Mouse (Mus musculus): ENCODE results near the gene Hfe2. TPM values are rescaled to one million over a fixed set of nuclear protein-coding genes. Genes with fewer than 3 reads are reported as not detected.
A peak's percentile ranks its signal among the peaks of the same experiment; 100 is the strongest.

Gene Hfe2
- total RNA-seq, 2 experiments from 2014 or later: 1.7 to 1.8 TPM

- no peak for DNase-seq (ENCODE audit: extremely low spot score in 1 of 2, low spot score in 2 of 2)
- intact Hi-C loops (cut with DNase I): no loop called here
- Histone ChIP-seq H3K4me3 (no peak overlapping the region), H3K27ac (peak overlapping the region; percentile 29; the same call in 1 of the 2 replicates)
- TF ChIP-seq CTCF (IDR thresholded peaks at IDR 0.05): no peak
Measured at GRCm38 (mm10) chr3:96561946-96562681, 37.1 kb downstream of the Hfe2 start.

GRCm38 (mm10) chr3:96563267-96563666 lies 38.3 kb downstream of the Hfe2 start:
- intact Hi-C loops (cut with DNase I): no loop called here
- DNase-seq (ENCODE audit: extremely low spot score in 1 of 2, low spot score in 2 of 2): no peak

GRCm38 (mm10) chr3:96563911-96564632 lies 39.1 kb downstream of the Hfe2 start:
- peak overlapping the region; percentile 60 for H3K27ac ChIP-seq
- TF ChIP-seq CTCF (IDR thresholded peaks at IDR 0.05): no peak

More at GRCm38 (mm10) chr3:96563267-96563666, 38.3 kb downstream of the Hfe2 start:
- H3K27ac ChIP-seq: no peak overlapping the region
- no peak overlapping the region for H3K4me3 ChIP-seq
- TF ChIP-seq CTCF (IDR thresholded peaks at IDR 0.05): no peak

DNA sequence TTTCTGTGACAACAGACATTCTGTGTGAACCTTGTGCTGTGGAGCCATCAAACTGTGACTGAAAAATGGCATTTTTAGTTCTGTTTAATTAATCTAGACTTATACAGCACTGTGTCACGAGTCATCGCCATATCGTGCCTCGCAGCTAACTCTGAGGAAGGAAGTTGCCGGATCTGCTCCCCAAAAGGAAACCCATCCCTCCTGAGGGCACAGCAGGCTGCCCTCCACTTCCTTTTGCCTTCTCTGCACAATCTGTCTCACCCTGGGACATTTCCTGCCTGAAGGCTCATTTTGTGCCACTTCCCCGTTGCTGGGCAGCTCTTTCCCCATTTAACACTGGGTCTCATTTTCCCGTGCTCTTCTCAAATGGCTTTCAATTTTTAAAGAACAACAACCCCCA lies 39.7 kb downstream of the Hfe2 start:
- intact Hi-C loops (cut with DNase I): no loop called here
- no peak overlapping the region for H3K4me3 ChIP-seq
- no peak for TF ChIP-seq CTCF (IDR thresholded peaks at IDR 0.05)
- H3K27ac ChIP-seq: peak overlapping the region; percentile 60
- DNase-seq (ENCODE audit: extremely low spot score in 1 of 2, low spot score in 2 of 2): no peak

More at GRCm38 (mm10) chr3:96563911-96564632, 39.1 kb downstream of the Hfe2 start:
- no peak for DNase-seq (ENCODE audit: extremely low spot score in 1 of 2, low spot score in 2 of 2)
- intact Hi-C loops (cut with DNase I): no loop called here
- H3K4me3 ChIP-seq: no peak overlapping the region

GRCm38 (mm10) chr3:96565105-96565504 lies 40.1 kb downstream of the Hfe2 start:
- Histone ChIP-seq H3K4me3 (no peak overlapping the region), H3K27ac (peak overlapping the region; percentile 36; the same call in 1 of the 2 replicates)
- intact Hi-C loops (cut with DNase I): no loop called here
- no peak for TF ChIP-seq CTCF (IDR thresholded peaks at IDR 0.05)
- DNase-seq (ENCODE audit: extremely low spot score in 1 of 2, low spot score in 2 of 2): no peak

GRCm38 (mm10) chr3:96566661-96567450 lies 41.9 kb downstream of the Hfe2 start:
- H3K27ac ChIP-seq: no peak overlapping the region
- intact Hi-C loops (cut with DNase I): no loop called here
- no peak for DNase-seq (ENCODE audit: extremely low spot score in 1 of 2, low spot score in 2 of 2)
- no peak overlapping the region for H3K4me3 ChIP-seq
- TF ChIP-seq CTCF (IDR thresholded peaks at IDR 0.05): no peak

DNA sequence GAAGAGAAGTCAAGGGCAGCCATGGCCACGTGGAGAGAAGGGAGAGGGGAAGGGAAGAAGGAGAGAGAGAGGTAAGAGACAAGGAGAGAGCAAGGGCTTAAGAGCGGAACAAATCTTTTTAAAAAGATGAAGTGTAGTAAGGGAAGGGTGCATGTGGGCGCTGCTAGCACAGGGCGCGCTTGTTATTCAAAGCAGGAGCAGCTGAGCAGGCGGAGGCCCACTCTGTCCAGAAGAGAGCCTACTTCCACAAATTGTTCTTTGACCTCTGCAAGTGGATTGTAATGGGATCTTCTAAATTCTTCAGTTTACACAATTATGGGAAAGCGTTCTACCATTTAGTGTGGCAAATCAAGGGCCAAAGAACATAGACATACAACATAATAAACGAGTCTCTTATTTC lies 43.6 kb downstream of the Hfe2 start:
- intact Hi-C loops (cut with DNase I): no loop called here
- no peak for TF ChIP-seq CTCF (IDR thresholded peaks at IDR 0.05)

GRCm38 (mm10) chr3:96569506-96569905 lies 44.5 kb downstream of the Hfe2 start:
- Histone ChIP-seq H3K4me3 (no peak overlapping the region), H3K27ac (no peak overlapping the region)
- intact Hi-C loops (cut with DNase I): no loop called here
- TF ChIP-seq CTCF (IDR thresholded peaks at IDR 0.05): no peak
- DNase-seq (ENCODE audit: extremely low spot score in 1 of 2, low spot score in 2 of 2): no peak

More for the DNA sequence above, 43.6 kb downstream of the Hfe2 start:
- DNase-seq (ENCODE audit: extremely low spot score in 1 of 2, low spot score in 2 of 2): no peak
- no peak overlapping the region for H3K4me3 ChIP-seq
- H3K27ac ChIP-seq: peak overlapping the region; percentile 11; the same call in 1 of the 2 replicates

DNA sequence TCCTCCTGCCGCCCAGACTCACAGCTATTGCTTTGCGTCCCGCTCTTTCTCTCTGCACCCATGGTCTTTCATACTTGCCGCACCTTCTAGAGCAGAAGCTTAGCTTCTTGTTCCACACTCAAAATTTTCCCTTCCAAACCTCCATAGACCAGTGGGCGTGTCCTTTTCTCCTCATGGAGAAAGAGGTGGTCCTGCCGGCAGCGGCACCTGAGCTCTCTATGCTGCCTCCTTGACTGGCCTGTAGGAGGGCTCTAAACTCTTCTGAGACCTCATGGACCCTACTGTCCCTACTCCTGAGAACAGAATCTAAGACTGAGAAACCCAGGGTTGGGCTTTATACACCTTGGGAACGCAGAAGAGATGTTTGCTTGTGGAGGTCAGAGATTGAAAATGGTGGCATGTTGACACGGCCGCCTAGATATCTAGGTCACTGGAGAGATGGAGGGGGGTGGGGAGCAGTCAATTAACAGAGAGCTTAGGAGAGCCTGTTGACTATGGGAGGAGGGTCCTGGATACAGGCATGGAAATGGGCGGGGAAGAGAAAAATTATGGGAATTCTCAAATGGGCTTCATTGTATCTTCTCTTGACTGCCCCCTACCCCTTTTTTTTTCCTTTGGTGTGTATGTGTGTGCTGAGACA lies 45.1 kb downstream of the Hfe2 start:
- Histone ChIP-seq H3K27ac (no peak overlapping the region), H3K4me3 (no peak overlapping the region)
- intact Hi-C loops (cut with DNase I): no loop called here
- DNase-seq (ENCODE audit: extremely low spot score in 1 of 2, low spot score in 2 of 2): no peak
- no peak for TF ChIP-seq CTCF (IDR thresholded peaks at IDR 0.05)

DNA sequence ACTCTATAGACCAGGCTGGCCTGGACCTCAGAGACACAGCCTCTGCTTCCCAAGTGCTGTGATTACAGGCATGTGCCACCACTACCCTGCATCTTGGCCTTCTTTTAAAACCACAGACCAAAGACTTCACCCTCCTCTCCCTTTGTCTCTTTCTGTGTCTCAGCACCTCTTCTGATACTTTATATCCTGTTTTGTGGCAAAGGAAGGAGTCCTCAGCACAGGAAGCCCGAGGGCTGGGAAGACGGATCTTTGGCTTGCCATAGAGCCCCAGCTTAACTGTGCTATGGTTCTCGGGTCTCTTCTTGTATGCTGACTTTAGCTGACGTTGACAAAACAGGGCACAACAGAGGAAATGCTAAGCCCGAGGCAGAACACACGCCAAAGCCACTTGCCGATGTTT lies 45.7 kb downstream of the Hfe2 start:
- no peak for TF ChIP-seq CTCF (IDR thresholded peaks at IDR 0.05)
- Histone ChIP-seq H3K27ac (no peak overlapping the region), H3K4me3 (no peak overlapping the region)
- DNase-seq (ENCODE audit: extremely low spot score in 1 of 2, low spot score in 2 of 2): no peak
- intact Hi-C loops (cut with DNase I): no loop called here

- Histone ChIP-seq H3K4me3 (no peak overlapping the region), H3K27ac (no peak overlapping the region)
- no peak for DNase-seq (ENCODE audit: extremely low spot score in 1 of 2, low spot score in 2 of 2)
- intact Hi-C loops (cut with DNase I): no loop called here
- no peak for TF ChIP-seq CTCF (IDR thresholded peaks at IDR 0.05)
Measured at GRCm38 (mm10) chr3:96571336-96571735, 46.4 kb downstream of the Hfe2 start.

Data from left cerebral cortex, adult 2 months (tissue).